Mouse (Mus musculus): Measurements from ENCODE around the gene Zbtb44.
A peak's percentile ranks its signal among the peaks of the same experiment; 100 is the strongest.

The Zbtb44 gene

DNA sequence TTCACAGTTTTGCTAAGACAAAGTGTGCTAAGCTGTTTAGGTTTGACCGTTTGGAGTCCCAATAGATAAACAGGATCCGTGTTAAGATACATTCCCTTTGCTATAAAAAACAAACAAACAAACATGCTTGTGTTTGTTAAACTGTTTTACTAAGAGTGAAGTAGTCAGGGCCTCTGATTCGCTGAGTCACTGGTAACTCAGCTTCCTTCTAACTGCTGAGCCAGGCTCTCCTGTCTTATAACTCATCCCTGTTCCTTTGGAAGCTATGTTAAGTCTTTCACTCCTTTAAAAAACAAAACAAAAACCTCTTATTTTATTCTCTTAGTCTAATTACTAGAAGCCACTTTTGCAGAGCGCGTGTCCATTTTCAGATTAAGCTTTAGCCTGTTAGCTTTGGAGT, 41.8 kb downstream of the Zbtb44 start:
- no peak for DNase-seq

DNA sequence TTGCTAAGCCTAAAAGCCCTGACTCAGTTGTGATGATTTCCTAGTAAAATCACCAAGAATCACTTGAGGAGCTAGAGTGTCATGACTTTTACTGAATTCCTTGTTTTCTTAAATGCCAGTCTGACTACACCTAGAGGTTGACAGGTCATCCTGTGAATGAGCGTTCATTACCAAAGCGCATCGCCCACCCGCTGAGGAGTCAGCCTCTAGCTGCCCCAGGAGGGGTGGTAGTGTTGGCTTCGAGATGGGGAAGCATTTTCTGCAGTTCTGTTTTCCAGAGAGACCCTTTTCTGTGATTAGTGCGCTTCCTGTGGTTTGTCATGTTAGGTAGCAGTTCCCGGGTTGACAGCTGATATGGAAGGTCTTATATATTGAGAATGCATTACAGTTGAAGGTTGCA, 43.4 kb downstream of the Zbtb44 start:
- no peak for DNase-seq

DNA sequence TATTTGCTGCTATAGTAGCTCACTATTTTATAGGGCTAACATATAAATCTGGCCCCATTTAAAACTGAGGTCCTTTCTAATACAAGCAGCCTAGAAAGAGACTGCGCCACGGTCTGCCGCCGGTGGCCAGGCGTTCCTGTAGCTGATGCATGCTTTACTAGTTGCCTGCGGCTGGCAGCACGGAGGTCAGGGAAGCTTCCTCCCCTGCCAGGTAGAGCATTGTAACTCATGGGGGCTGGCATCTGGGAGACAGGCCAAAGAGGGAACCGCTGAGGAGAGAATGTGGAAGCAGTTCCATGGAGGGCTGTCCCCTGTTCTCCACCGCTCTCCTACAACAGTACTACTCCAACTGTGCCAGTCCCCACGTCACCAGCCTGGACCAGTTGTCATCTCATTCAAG, 44.4 kb downstream of the Zbtb44 start:
- DNase-seq, result no peak

DNA sequence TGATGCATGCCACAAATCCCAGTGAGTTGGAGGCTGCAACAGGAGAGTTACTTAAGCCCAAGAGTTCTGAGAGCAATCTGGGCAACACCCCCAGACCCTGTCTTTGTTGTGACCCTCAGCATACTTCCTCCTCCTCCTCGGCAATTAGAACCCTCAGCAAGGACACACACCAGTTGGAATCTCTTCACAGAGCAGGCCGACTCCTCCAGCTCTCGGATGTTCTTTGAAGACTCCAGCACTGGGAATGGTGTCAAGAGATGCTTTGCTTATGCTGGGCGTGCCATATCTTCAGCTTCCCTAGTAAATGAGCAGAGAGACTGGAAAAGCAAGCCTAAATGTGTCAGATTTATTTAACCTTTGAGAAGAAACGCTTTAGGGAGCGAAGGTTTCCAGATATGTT, 50.3 kb downstream of the Zbtb44 start:
- no peak for DNase-seq

DNA sequence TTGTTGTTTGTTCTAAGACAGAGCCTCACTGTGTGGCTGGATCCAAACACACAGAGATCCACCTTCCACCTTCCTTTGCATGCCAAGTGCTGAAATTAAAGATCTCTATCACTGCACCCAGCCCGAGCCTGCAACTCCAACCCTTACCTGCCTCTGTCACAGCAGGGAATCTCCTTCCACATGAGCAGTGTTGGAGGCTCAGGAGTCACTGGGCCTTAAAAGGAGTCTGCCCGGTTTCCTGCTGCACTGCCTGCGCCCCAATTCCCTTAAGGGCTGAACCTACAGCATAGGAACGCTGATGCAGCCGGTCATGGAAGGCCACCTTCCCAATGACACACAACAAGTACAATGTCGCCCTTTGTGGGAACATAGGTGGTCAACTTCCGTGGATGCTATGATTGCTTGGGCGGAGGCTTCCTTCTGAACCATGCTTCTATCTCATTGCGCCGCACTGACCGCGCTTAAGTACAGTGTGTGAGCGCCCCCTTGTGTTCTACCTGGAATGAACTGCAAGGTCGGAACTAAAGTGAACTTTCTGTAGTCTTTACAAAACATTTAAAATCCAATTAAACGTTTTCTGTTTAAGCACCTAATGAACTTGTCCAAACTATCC, 51.7 kb downstream of the Zbtb44 start:
- peak; percentile 64 to 75 for DNase-seq

DNA sequence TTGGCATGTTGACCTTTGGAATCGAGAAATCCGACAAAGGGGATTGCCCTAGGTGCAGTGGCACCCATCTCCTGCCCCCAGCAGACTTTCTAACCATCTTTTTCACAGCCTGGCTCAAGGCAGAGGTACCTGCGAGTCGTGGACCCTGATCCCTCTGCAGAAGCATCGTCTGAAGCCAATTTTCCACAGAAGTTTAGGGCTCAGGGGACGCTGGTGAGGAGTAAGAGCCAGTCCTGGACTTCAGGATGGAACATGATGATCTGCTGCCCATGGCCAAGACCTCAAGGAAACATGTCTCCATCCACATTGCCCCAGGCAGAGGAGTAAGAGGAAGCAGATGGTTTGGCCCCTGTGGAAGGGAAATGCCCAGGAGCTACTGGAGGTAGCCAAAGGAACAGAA, 52.3 kb downstream of the Zbtb44 start:
- no peak for DNase-seq

DNA sequence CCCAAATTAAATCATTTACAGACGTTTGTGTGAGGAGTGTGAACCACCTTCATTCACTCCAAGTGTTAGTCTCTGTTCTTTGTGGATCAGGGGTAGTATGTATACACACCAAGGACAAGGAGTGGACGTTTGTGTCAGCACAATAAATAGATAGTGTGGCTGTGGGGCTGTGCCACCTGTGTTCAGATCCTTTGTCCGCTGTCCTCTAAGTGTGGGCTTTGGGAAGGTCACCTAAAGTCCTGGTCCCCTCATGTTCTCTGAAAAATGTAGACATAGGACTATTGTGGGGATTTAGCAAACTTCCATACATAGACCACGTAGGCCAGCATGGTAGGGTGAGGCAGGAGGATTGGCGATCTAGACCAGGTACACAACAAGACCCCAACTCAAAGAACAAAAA, 55.1 kb downstream of the Zbtb44 start:
- no peak for DNase-seq

DNA sequence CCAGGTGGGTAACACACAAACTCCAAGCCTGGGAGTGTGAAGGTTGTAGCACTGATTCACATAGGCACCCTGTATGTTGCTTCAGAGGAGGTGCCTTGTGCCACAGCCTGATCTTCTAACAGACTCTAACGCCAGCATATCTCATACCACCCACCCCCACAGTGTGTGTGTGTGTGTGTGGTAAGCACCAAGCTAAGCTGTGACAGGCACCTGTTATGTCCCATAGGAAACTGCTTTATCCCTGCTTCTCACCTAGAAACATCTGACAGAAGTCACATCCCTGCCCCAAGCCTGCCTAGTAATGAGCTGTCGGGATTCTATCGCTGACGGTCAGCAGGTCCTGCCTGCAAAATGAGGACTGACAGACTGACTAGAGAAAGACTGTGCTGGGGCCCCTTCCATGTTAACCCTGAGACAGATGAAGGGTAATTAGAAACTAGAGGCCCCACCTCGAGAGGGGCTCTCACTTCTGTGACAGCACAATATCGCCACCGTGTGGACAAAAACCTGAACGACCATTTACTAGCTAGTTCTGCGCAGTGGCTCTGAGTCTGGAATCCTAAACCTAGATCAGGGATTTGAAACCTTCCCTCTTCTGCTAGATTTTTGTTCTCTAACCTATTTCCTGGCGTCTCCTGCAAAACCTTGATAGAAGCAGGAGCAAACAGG, 55.8 kb downstream of the Zbtb44 start:
- peak; percentile 22 to 56 for DNase-seq

DNA sequence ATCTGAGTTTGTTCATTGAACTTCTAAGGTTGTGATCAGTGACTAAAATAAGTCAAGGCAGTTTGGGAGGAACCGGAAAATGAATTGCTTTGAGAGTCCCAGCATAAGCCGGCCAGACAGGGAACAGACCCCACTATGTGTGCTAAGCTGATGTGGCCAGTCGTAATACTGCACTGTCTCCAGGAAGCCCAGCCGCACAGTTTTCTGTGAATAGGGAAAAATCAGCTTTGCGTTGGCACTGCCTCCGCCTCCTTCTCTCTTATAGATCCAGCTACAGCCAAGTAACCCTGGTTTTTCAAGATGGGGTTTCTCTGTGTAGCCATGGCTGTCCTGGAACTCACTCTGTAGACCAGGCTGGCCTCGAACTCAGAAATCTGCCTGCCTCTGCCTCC, 56.3 kb downstream of the Zbtb44 start:
- no peak for DNase-seq

DNA sequence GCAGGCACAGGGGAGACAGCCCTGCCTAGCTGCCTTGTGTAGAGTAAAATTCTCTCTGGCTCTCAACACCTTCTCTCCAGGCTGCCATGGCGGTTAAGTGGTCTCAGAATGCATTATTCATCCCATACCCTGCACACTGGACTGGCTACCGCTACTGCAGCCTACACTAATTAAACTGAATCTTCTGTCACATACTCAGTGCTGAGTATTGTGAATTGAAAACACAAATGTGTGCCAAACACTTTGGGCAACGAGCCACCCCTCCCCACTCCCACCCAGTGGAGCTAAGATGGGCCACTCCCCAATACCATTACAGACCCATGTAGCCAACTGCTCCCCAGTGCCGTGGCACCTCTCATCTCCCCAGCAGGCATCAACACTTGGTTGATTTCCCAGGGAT, 57.0 kb downstream of the Zbtb44 start:
- DNase-seq, result no peak

DNA sequence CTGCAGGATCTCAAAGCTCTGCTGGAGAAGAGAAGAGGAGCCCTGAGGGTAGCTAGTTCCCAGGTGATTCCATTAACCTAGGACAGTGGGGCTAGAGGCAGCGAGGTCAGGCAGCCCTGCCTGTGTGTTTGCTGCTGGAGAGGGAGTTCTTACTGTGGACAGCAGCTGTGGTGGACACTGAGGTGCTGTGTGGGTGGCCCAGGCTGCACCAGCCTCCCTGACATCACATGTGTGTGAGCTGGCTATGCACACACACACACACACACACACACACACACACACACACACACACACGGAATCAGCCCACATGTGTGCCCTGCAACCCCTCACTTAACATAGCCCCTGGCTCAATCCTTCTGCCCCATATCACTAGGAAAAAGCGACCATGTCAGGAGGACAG, 57.7 kb downstream of the Zbtb44 start:
- no peak for DNase-seq

DNA sequence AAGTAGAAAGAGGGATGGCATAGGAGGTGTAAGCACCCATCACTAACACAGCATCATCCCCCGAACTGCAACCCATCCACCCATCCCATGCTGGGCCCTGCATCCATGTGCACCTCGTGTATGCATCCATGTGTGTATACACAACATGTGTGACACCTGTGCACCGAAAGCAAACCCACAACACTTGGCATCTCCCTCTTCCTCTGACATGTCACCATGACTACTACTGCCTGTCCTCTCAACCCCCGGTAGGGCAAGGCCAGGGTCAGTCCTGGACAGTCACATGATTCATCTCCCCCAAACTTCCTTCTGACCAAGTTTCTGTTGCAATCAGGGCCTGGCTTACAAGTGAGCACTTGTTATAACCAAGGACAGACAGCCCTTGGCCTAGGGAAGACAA, 58.4 kb downstream of the Zbtb44 start:
- DNase-seq, result no peak

DNA sequence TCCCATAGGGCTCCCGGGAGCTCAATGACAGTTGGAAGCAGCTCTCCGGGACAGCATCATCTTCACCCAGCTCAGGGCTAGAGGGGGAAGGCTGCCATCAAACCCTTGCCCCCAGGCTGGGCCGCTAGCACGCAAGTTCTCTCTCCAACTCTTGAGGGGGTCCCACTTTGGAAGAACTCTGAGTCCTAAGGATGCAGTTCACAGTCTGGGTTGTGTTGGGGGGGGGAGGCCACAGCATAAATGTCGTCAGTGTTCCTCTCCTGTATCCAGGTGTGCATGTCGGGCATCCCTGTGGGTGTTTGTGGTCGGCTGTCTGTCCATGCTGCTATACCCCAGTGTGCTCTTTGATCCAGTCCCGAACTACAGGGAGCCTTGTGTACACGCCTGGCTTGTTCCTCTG, 59.1 kb downstream of the Zbtb44 start:
- no peak for DNase-seq

DNA sequence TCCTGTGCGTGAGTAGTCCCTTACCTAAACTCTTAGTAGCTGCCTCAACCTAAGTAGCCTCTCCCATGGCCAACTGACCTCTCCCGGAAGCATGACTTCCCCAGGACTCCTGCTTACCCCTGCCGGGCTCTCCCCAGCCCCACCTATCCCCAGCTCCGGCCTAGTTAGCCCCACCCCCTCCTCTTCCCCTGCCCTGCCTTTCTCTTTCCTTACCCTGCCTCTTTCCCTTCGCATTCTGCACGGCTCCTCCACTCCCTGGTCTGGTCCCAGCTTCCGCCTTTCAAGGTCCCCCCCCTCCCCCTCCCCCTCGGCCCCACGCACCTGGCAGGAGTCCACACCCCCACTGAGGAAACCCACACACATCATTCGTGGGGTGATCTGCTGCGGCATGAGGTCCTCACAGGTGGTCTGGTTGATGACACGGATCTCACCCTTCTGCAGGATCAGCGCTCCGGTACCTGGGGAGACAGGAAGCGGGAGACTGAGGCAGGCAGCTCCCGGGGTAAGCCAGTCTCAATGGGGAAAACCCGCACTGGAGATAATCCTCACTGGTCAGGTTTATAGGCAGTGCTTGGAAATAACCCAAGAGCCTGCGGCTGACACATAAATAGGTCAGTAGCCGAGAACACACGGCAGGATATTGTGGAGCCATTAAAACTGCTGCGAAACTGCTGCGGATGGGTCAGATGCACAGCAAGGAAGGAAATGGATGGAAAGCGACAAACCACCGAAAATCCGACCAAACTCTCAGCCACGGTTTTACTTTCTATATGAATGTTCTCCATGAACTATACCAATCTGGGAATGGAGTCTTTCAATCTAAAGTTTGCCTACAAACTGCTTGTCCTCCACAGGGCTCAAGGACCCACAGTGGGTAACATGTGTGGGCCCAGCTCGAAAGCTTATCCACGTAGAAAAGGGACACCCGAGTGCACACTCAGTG, 59.9 kb downstream of the Zbtb44 start:
- DNase-seq, result no peak

DNA sequence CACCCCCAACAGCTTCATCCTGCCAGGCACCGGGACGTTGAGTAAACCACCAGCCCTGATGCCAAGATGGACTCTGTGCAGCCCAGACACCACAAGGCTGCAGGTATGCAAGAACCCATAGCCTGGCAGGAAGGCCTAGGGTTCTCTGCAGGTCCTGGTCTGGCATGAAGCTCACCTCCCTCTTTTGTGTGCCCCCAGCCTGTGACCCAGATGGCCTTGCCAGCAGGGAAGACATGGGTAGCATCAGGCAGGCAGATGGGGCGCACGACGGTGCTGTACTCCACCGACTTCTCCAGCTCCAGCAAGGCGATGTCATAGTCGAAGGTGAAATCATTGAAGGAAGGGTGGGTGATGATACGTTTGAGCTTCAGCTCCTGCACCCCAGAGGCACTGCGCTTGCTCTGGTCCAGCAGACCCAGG, 60.7 kb downstream of the Zbtb44 start:
- no peak for DNase-seq

DNA sequence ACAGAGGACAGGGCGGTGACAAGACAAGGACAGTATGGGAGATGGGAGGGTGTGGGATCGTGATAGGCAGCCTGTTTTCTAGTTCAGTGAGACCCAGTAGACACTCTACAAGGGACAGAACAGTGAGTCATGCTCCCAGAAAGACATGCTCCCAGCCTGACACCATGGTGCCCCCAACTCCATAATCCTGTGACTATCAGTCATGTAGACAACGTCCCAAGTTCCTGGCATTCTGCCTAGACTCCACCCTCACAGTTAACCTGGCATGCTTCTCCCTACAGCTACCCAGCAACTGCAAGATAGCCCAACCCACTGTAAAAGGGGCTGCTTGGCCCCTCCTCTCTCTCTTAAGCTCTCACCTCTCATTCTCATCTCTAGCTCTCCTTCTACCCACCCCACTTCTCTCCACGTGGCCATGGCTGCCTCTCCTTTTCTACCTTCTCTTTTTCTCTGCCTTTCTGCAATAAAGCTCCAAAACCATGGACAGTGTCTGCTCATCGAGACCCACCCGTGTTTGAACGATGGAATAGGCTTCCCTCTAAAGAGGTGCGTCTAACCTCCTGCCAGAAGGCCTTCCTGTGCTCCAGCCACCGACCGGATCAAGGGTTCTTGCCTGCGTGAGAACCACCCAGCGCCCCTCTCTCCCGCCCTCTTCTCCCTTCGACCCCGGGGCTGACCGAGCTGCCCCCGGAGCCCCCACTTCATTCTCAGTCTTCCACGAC, 61.8 kb downstream of the Zbtb44 start:
- DNase-seq, result no peak

DNA sequence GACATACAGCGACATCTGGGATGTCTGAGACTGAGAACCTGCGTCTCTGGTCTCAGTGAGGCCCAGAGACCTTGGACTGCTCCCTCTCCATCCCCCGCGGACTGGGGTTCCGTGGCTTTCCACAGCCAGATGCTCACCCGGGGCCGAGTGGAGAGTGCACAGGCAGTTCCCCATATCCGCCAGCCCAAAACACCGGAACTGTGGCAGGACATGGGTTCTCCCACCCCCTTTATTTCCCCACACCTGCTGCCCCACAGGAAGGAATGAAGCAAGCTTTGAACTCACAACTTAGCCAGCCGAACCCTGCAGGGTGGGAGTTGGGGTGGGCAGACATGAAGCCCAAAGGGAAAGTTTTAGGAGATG, 62.4 kb downstream of the Zbtb44 start:
- no peak for DNase-seq

DNA sequence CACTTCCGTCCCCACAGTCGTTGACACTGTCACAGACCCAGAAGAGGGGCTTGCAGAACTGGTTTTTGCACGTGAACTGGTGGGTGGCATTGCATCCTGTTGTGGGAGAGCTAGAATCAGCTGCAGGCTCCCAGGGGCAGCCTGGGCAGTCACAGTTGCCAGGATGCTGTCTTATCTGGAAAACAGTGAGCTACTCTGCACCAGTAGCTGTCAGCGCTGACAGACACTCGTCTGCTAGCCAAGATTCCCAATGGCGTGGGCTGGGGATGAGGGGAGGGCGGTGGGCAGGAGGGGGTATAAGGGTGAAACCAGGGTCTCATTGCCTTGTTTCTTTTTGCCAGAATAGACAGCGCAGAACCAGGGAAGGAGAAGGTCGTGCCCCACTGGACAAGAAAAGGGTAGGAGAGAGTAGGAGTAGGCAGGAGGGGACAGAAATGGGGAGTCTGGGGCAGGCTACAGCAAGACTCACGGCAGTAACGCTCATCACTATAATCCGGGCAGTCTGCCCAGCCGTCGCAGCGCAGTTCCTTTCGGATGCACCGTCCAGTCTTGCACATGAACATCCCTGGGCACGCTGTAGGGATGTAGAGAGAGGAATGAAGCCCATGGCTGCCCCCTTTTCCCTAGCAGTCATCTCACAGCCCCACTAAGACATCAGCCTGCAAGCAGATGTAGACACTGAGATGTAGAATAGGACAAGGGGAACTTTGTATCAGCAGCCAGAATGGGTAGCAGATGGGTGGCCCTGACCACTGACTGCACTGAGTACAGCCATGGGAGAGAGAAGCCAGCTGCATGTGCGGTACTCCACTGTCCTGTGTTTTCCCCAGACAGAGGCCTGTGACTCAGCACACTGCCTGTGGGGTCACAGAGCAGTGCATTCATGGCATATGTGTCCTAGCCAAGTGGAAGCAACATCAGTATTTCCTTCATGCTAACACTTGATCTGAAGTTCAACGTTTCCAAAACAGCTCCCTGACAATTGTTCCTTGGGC, 66.9 kb downstream of the Zbtb44 start:
- no peak for DNase-seq

DNA sequence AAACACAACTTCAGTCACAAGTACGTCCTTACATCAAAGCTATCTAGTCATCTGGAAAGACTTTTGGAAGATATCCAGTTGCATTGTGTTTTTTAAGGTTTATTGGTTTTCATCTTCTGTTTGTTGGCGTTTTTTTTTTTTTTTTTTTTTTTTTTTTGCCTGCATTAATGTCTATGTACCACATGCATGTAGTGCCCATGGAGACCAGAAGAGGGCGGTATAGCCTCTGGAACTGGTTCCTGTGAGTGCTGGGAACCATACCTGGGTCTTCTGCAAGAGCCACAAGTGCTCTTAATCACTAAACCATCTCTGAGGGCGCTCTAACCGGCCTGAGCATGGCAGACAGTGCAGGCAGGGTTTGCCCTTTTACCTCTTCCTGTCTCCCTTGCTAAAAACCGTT, 67.7 kb downstream of the Zbtb44 start:
- no peak for DNase-seq

DNA sequence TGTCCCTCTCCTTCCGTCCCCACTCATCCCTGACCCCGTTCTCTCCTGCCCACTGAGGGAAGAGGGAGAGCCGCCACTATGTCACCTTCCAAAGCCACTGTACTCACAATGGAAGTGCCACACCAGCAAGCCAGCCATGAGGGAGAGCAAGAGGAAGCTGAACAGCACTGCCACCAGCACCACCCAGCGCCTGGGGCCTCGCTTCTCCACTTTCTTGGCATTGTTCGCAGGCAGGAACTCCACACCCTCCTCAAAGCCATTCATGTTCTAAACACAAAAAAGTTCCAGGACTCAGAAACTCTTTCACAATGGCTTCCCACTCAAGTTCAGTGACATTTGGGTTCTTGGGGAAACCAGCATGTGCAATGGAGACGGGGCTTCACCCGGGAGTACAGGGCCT, 78.0 kb downstream of the Zbtb44 start:
- peak; percentile 58 to 65 for DNase-seq

DNA sequence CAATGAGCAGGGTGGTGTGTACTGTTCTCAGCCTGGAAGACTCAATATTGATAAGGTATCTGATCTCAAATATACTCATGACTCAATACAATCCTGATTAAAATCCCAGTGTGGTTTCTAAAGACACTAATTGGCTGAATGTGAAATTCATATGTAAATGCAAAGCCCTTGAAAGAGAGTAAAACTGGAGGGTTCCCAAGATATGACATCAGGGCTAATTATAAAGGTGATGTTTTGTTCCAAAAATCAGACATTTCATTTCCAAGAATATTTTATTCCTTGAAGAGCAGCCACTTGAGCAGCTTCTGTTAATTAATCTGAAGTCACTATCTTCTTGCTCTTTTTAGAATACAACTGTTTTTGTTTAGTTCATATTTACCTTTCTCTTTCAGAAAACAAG, 85.1 kb downstream of the Zbtb44 start:
- no peak for DNase-seq

DNA sequence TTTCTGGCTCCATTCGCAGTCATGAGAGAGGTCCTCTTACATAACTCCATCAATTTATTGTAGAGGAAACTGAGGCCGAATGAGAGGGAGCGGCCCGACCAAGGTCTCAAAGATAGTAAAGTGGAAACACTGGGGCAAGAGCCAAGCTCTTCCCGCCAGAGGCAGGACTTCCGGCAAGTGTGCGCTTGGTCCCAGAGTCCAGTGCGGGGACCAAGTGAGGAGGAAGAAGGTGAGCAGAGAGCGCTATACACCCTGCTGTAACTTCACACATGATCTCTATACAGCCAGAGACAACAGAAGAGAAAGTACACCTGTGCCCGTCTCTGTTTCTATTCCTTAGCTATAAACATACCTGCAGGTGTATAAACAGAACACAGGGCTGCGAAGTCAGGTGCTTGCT, 86.6 kb downstream of the Zbtb44 start:
- DNase-seq, result no peak
